Mouse (Mus musculus) inflammation-experienced regulatory T-cells, adult 16 weeks (primary cell): Measurements from ENCODE around the gene 3110001I22Rik. TPM values are rescaled to one million over a fixed set of nuclear protein-coding genes. Genes with fewer than 3 reads are reported as not detected.

Experiments
- polyA plus RNA-seq: library from polyadenylated mRNA; unstranded; fragments of 100-300 nt; shearing (Covaris generic); gene quantifications from one replicate; pipeline ENCODE4 v1.2.1, GENCODE M21; 2017

Gene 3110001I22Rik
- polyA plus RNA-seq: 11.9 TPM

GRCm38 (mm10) chr16:13671685-13672385, at the start of gene 3110001I22Rik, which contains the start of gene Bfar:
Gene 3110001I22Rik (plus strand): TSS chr16:13671929.
Gene Bfar (plus strand): TSS chr16:13671858.

GRCm38 (mm10) chr16:13667878-13668343, 3.8 kb upstream of the 3110001I22Rik start, which contains the start of gene Parn:
Gene Parn (minus strand): TSS chr16:13668170.

Other genes starting within 250 kb of the 3110001I22Rik start
- gene Parn, start 3.8 kb upstream of the 3110001I22Rik start, polyA plus RNA-seq: 65.6 TPM
- gene Bfar, start 71 bp upstream of the 3110001I22Rik start, polyA plus RNA-seq: 68.9 TPM
- 0.40 TPM for gene Pla2g10, start 59.1 kb downstream of the 3110001I22Rik start, polyA plus RNA-seq
- 49.3 TPM for gene Rrn3, start 108.8 kb downstream of the 3110001I22Rik start, polyA plus RNA-seq
- 177 TPM for gene Ntan1, start 146.9 kb downstream of the 3110001I22Rik start, polyA plus RNA-seq
- 55.9 TPM for gene Pdxdc1, start 231.2 kb downstream of the 3110001I22Rik start, polyA plus RNA-seq
- 0.43 TPM for gene Mpv17l, start 231.2 kb downstream of the 3110001I22Rik start, polyA plus RNA-seq